Mouse (Mus musculus) stomach, postnatal 0 days (tissue): Measurements from ENCODE around the gene Tfdp2. TPM values are rescaled to one million over a fixed set of nuclear protein-coding genes. Genes with fewer than 3 reads are reported as not detected.
A peak's percentile ranks its signal among the peaks of the same experiment; 100 is the strongest.
"Not testable (repeated sequence)": the region's sequence is repeated elsewhere in the genome, so short reads cannot be mapped to it uniquely, and the experiment has no call there.

Source experiments
- ATAC-seq: fragments of 200-750 bp; cut with Nextera tagmentation; 2 replicates; pipeline ENCODE4 v1.8.0; 2017; ENCODE audit not compliant: low FRiP score, low TSS enrichment
- DNase-seq: peaks from one replicate; pipeline ENCODE4 v3.0.0-alpha.2; 2016; ENCODE audit warnings: low spot score
- H3K27ac ChIP-seq: fragments of 300-500 bp; sonication (generic); replicated peaks from 2 replicates; pipeline ENCODE4 v1.5.1; 2014; ENCODE audit warnings: mild to moderate bottlenecking, control low read depth
- H3K27me3 ChIP-seq: fragments of 300-500 bp; sonication (generic); 2 replicates; pipeline ENCODE4 v1.6.1; 2014; ENCODE audit warnings: low read length; ENCODE audit not compliant: control insufficient read depth, insufficient read depth
- H3K36me3 ChIP-seq: fragments of 300-500 bp; sonication (generic); 2 replicates; pipeline ENCODE4 v1.6.1; 2014; ENCODE audit warnings: low read length, mixed read lengths; ENCODE audit not compliant: control insufficient read depth, insufficient read depth
- H3K4me1 ChIP-seq: fragments of 300-500 bp; sonication (generic); replicated peaks from 2 replicates; pipeline ENCODE4 v1.6.1; 2014; ENCODE audit warnings: antibody characterized with exemption; ENCODE audit not compliant: control insufficient read depth, insufficient read depth
- H3K4me2 ChIP-seq: fragments of 300-500 bp; sonication (generic); replicated peaks from 2 replicates; pipeline ENCODE4 v1.6.1; 2014; ENCODE audit warnings: low read depth, mild to moderate bottlenecking, control low read depth, moderate library complexity
- H3K4me3 ChIP-seq: fragments of 300-500 bp; sonication (generic); 2 replicates; pipeline ENCODE4 v1.5.1; 2014; ENCODE audit warnings: low read depth, low read length, control low read depth
- H3K9ac ChIP-seq: fragments of 300-500 bp; sonication (generic); 2 replicates; pipeline ENCODE4 v1.6.1; 2014; ENCODE audit warnings: mild to moderate bottlenecking, low read length, control low read depth, mixed read lengths
- H3K9me3 ChIP-seq: fragments of 300-500 bp; sonication (generic); 2 replicates; pipeline ENCODE4 v1.6.1; 2016; ENCODE audit warnings: low read length; ENCODE audit not compliant: control insufficient read depth
- CTCF ChIP-seq: IDR thresholded peaks from 2 replicates; pipeline ENCODE4 v1.5.1; 2016; ENCODE audit warnings: antibody characterized with exemption, low read depth, mild to moderate bottlenecking, moderate library complexity
- EP300 ChIP-seq: optimal IDR thresholded peaks from 2 replicates; pipeline ENCODE3; 2016; ENCODE audit warnings: antibody characterized with exemption
- WGBS: fragments of 180-500 bp; shearing (Covaris S2); extraction: QIAGEN DNeasy Blood & Tissue Kit; methylation state at CpG from one replicate; pipeline ENCODE4 v1.1.7; 2014; 5-methylcytosine and 5-hydroxymethylcytosine counted together
- polyA plus RNA-seq: library from polyadenylated mRNA; unstranded; fragments of >200 nt; fragmentation: Nextera tagmentation; extraction: Ambion mirVana; gene quantifications from 2 replicates; pipeline ENCODE4 v1.2.1, GENCODE M21; 2015

Gene Tfdp2
- polyA plus RNA-seq, 1 experiment from 2014 or later: 28.8 TPM

- Histone ChIP-seq H3K9ac (no peak overlapping the region), H3K36me3 (peaks cover 8% of the 10 kb centered on the region; the same call in 1 of the 2 replicates), H3K27me3 (no peaks in the 10 kb centered on the region), H3K4me3 (no peak overlapping the region), H3K9me3 (no peaks in the 10 kb centered on the region), H3K4me1 (no peaks in the 10 kb centered on the region), H3K4me2 (no peak overlapping the region), H3K27ac (no peak overlapping the region)
- ATAC-seq (no peak), DNase-seq (no peak)
- TF ChIP-seq EP300: no peak
- no peak for TF ChIP-seq CTCF
- 84% methylated on average over 3 of the region's 3 CpGs for WGBS
These were observed 149.7 kb downstream of the Tfdp2 start for GRCm38 (mm10) chr9:96345750-96346149.

- no peak overlapping the region for H3K4me2 ChIP-seq
- WGBS: 77% methylated on average over 5 of the region's 5 CpGs
- H3K27ac ChIP-seq: no peak overlapping the region
- ATAC-seq: no peak
- DNase-seq: no peak
- no peaks in the 10 kb centered on the region for H3K9me3 ChIP-seq
- TF ChIP-seq EP300: no peak
- no peak for TF ChIP-seq CTCF
- no peak overlapping the region for H3K4me3 ChIP-seq
- H3K27me3 ChIP-seq: no peaks in the 10 kb centered on the region
- no peaks in the 10 kb centered on the region for H3K4me1 ChIP-seq
- H3K36me3 ChIP-seq: 0 out of 2 replicates have a peak, but pooled peaks cover 4% of the 10 kb centered on the region
- no peak overlapping the region for H3K9ac ChIP-seq
These were observed 152.8 kb downstream of the Tfdp2 start for GRCm38 (mm10) chr9:96348885-96349284.

GRCm38 (mm10) chr9:96350010-96350409, 153.9 kb downstream of the Tfdp2 start:
- ATAC-seq (peak; percentile 73), DNase-seq (peak; percentile 58)
- TF ChIP-seq EP300 (no peak), CTCF (peak; percentile 83)
- peak overlapping the region; percentile 61 for H3K27ac ChIP-seq
- no peaks in the 10 kb centered on the region for H3K27me3 ChIP-seq
- H3K4me3 ChIP-seq: no peak overlapping the region
- no peak overlapping the region for H3K9ac ChIP-seq
- no peaks in the 10 kb centered on the region for H3K4me1 ChIP-seq
- H3K4me2 ChIP-seq: no peak overlapping the region
- H3K36me3 ChIP-seq: 0 out of 2 replicates have a peak, but pooled peaks cover under 1% of the 10 kb centered on the region
- WGBS: 27% methylated on average over 4 of the region's 4 CpGs
- no peaks in the 10 kb centered on the region for H3K9me3 ChIP-seq

- Histone ChIP-seq H3K4me2 (no peak overlapping the region), H3K27me3 (no peaks in the 10 kb centered on the region), H3K36me3 (no peaks in the 10 kb centered on the region), H3K4me3 (no peak overlapping the region), H3K9me3 (no peaks in the 10 kb centered on the region), H3K4me1 (no peaks in the 10 kb centered on the region), H3K9ac (no peak overlapping the region), H3K27ac (peak overlapping the region; percentile 61)
- WGBS: 50% methylated on average over 3 of the region's 3 CpGs
- TF ChIP-seq EP300: no peak
- TF ChIP-seq CTCF: no peak
- peak; percentile 18; the same call in 1 of the 2 replicates for ATAC-seq
- no peak for DNase-seq
These were observed 154.4 kb downstream of the Tfdp2 start for GRCm38 (mm10) chr9:96350476-96350875.

- not testable (repeated sequence) for H3K27me3 ChIP-seq, H3K27ac ChIP-seq, H3K4me1 ChIP-seq, H3K9me3 ChIP-seq, H3K9ac ChIP-seq, H3K4me3 ChIP-seq, ATAC-seq, H3K36me3 ChIP-seq, H3K4me2 ChIP-seq, DNase-seq
- WGBS: 85% methylated on average over 6 of the region's 6 CpGs
These were observed 155.7 kb downstream of the Tfdp2 start for GRCm38 (mm10) chr9:96351771-96352170.

GRCm38 (mm10) chr9:96353121-96353769, 157.2 kb downstream of the Tfdp2 start:
- ATAC-seq: no peak
- WGBS: 86% methylated on average over 12 of the region's 12 CpGs
- no peaks in the 10 kb centered on the region for H3K4me1 ChIP-seq

More at GRCm38 (mm10) chr9:96353121-96353769, 157.2 kb downstream of the Tfdp2 start:
- no peaks in the 10 kb centered on the region for H3K27me3 ChIP-seq
- no peaks in the 10 kb centered on the region for H3K9me3 ChIP-seq
- no peaks in the 10 kb centered on the region for H3K36me3 ChIP-seq
- no peak for DNase-seq
- no peak overlapping the region for H3K4me3 ChIP-seq
- no peak overlapping the region for H3K9ac ChIP-seq
- H3K27ac ChIP-seq: no peak overlapping the region
- TF ChIP-seq EP300: no peak
- no peak for TF ChIP-seq CTCF
- H3K4me2 ChIP-seq: no peak overlapping the region
